Mouse (Mus musculus) induced T-regulatory cell, adult 2 months (primary cell): Measurements from ENCODE around the gene Gm42791.
A peak's percentile ranks its signal among the peaks of the same experiment; 100 is the strongest.

Experiments used
- DNase-seq: peaks from one replicate; pipeline ENCODE4 v3.0.0-alpha.2; 2012; ENCODE audit warnings: low read depth

The Gm42791 gene

GRCm38 (mm10) chr5:148924051-148924450 lies 70.9 kb downstream of the Gm42791 start:
- no peak for DNase-seq

DNA sequence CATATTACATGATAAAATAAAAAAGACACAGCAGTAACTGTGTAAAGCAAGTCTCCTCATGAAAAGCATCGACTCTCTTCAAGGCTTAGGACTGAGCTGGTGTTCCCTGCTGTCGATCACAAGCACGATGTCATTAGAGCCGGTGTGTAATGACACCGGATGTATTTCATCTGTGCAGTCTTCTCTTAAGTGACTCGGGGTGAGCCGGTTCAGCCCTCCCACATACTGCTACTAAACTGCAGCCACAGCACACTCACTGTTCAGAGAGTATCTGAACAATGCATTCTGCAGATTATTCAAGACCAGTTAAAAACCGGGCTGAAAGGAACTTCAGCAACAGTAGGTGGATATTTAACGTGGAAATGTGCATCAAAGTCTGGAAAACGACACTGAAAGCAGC lies 71.5 kb downstream of the Gm42791 start:
- no peak for DNase-seq

GRCm38 (mm10) chr5:148922773-148923172 lies 72.2 kb downstream of the Gm42791 start:
- no peak for DNase-seq

DNA sequence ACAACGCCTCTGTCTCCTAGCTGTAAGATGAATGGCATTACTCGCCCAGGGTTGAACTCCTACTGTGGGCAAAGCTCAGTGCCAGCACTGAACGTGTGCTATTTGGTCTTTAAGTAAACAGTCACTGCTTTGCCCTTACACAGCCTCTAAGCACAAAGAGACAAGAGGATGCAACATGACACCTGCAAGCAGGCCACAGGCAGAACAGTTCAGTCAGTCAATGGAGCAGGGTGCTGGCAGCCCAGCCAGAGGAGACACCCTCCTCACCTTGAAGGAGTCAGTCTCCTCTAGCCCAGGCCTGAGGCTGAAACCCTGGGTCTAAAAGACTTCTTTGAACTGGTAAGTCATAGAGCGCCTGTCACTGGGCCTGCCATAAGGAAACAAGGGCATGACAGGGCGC lies 76.9 kb downstream of the Gm42791 start:
- DNase-seq, result no peak

DNA sequence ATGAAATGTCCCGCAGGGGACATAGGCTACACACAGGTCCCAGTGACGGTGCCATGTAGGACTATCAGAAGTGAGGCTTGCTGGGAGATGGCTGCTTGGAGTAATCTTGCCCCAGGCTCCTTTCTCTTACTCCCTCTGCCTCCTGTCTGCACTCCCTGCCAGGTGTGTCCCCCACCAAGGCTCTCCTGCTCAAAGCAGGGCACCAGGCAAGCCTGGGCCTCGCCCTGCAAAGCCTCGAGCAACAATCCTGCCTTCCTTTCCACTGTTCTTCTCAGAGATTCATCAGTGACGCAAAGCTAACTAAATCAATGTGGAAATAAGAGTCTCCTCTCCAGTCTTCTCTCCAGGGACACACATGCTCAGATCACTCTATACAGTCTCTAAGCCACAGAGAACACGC lies 78.2 kb downstream of the Gm42791 start:
- DNase-seq, result no peak

DNA sequence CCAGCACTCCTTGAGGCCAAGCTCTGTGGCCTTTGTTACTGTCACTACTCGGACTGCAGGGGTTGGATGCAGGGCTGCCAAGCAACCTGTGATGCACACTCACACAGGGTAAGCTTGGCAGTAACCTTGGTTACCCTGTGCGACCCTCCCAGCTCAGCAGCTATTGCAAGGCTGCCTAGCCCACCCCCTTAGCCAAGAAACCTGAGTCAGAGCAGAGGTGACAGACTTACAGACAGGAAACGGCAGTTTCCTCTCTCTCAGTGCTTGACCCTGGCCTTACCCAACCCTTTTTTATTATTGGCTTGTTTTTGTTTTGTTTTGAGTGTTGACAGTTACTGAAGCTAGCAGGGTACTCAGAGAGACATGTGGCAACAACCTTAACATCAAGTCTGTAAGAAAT lies 82.7 kb downstream of the Gm42791 start:
- no peak for DNase-seq

GRCm38 (mm10) chr5:148910066-148910465 lies 84.9 kb downstream of the Gm42791 start:
- DNase-seq, result peak; percentile 56

DNA sequence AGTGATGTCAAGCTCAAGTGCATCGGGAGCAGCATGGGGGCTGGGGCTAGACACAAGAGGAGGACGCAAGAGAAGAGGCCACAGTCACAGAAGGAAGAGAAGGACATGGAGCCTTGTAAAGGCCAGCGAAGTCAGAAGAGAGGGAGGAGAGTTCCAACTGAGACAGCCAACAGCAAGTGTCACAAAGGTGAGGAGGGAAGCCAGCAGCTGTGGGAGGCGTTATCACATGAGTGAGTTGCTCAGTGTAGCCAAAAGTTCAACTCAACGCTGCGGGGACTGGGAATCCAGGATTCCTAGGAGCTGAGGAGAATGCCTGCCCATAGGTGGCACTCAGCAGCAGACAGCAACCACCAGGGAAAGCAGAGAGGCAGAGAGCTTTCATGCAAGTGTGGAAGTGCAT lies 85.5 kb downstream of the Gm42791 start:
- DNase-seq, result no peak

DNA sequence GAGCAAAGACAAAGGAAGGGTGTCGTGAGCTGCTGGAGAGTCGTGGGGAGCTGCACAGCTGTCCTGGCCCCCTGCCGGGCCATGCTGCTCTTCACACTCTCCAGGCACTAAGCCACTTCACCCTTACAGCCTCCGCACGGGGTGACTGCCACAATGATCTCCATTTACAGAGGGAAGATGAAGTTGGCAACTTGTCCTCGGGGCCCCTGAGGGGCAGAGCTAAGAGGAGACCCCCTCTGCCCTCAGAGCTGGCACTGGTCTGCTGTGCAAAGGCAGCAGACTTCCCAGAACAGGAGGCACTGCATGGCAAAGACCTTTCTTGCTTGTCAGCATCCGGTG lies 85.9 kb downstream of the Gm42791 start:
- DNase-seq, result no peak

DNA sequence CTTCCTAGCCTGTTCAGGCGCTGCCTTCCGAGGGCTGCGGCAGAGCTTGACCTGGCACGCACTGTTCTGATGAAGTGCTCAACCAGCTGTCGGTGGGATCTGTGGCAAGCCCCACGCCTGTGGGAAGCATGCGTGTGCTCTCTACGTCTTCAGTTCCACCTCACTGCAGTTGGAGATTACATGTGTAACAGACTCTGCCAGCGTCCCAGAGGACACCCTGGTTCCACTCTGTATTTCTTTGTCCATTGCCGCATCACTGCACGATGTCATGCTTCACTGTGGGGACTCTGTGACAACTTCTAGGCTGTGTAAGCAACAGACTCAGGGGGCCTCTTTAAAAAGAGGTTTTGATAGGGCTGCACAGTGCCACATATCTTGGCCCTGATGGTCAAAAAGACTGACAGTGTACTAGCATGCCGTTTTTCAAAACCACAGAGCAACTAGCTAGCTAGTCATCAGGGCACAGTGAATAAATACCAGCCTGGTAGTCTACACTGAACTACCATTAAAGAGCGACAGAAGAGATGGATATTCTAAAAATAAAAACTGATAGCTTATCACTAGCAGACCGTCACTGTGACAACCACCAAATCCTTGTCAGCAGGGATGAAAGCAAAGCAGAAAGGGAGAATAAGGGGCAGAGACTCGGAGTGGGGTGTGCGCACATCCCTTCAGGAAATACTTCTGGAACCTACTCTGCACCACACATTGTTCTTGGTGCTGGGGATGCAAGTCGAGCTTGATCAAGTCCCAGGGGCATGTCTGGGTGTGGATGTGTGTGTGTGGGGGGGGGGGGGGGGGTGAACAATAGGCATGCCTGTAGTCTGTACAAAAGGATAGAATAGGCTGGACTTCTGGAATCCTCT lies 86.5 kb downstream of the Gm42791 start:
- no peak for DNase-seq

DNA sequence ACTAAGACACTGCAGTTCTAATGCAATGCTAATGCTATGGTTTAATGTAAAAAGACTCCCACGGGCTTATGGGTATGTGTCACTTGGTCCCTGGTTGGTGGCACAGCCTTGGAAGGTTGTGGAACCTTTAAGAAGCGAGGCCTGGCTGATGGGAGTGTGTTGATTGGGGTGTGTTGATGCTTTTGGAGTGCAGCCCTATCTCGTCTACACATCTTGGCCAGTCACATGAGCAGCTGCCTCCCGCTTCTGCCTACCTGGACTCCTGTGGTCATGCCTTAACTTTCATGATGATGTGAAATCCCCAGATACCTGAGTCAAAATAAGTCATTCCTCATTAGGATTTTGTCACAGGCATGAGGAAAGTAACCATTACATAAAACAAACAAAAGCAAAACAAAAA lies 88.6 kb downstream of the Gm42791 start:
- DNase-seq, result peak; percentile 24

DNA sequence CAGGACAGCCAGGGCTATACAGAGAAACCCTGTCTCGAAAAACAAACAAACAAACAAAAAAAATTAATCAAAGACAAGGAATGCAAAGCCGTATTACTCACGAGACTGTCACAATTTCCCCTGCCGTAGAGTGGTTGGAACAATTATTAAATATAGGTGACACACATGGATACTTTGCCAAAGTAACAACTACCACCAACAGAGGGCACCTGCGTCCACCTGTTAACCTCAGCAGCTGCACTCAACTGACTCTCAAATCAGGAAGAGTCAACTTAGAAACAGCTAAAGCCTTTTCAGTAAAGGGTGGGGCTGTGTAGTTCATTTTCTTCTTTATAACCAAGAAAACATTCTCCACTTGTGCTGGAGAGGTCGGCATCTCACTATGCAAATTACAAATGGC lies 90.1 kb downstream of the Gm42791 start:
- peak; percentile 85 for DNase-seq

DNA sequence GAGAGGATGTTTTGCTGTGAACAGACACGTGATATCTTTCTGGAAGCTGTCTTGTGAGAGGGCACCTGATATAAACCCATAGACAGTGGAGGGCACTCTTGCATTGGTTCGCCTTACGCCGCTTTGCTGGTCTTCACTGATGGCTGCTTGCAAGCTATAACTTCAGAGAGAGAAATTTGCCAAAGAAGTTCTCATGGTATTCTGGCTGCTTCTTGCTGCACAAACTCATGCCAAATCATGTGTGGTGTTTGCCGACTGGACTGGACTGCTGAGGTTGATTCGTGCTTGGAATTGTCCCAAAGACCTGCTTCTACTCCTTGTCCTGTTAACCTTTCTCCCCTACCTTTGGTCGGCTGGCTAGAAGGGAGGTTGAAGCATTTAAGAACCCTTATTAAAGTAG lies 95.6 kb downstream of the Gm42791 start:
- no peak for DNase-seq

DNA sequence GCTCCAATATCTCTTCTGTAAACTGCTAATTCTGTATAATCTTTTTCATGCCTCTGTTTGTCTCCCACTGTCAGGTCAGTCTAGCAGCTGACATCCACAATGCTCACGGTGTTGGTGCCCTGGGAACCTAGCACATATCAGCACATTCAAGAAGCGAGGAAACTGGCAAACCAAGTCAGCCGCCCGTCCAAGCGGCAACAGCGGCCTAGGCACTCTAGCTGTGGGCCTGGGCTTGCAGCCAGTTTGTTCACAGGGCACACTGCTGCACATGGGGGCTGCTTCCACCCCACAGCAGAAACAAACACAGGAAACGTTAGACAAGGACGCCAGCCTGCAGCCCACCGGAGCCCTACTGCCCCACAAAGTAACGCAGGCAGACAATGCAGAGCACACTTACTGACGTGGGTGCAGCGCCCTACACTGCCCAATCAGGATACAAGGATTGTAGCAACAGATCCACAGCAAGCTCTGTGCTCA lies 97.0 kb downstream of the Gm42791 start:
- DNase-seq, result no peak

GRCm38 (mm10) chr5:148897069-148897702 lies 97.8 kb downstream of the Gm42791 start:
- no peak for DNase-seq

DNA sequence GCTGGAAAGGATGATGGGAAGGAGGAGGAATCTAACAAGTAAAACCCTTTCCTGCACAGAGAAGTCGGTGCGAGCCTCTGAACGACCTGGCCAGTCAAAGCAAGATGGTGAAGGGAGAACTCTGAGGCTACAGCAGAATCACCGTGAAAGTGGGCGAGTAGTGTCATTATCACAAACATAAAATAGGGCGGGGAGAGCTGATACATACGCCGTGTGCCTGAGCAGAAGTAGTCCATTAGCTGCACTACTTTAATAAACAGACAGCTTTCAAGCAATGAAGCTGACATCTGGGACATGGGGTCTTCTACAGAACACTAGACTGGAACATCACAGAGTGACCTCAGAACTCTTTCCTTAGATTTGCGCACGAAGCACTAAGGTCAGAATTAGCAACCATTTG lies 98.4 kb downstream of the Gm42791 start:
- no peak for DNase-seq

- DNase-seq, result no peak
These were observed 99.1 kb downstream of the Gm42791 start for GRCm38 (mm10) chr5:148895833-148896232.

DNA sequence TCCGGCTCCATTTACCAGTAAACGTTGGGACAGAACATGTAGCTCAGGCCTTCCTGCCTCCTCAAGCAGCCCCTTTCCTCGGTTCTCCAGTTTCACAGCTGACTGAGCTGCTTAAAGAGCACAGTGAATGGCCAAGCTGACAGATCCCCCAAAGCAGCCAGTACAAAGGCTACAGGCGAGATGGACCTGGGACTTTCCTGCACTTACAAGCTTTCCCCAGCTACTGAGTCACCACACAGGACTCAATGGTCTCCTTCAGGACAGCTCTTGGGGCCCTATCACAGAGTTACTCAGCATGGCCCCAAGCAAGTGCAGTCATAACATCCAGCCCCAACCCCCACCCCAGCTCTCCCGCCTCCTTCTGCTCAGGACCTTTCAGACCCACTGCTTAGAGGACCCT lies 99.9 kb downstream of the Gm42791 start:
- no peak for DNase-seq

DNA sequence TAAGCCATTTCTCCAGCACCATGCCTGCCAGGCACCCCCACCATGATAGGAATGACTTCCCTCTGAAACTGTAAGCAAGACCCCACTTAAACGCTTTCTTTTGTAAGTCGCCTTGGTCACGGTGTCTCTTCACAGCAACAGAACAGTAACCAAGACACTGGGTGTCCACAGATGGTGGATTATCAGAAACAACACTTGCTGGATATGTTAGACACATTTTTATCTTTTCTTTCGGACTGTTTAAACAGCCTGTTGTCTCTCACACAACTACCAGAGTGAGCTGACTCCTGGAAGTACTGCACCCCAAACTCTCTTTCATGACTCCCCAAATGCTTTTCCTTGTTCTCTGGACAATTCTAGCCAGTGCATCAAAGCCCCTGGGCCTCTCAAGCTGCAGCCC lies 104.7 kb downstream of the Gm42791 start:
- no peak for DNase-seq

DNA sequence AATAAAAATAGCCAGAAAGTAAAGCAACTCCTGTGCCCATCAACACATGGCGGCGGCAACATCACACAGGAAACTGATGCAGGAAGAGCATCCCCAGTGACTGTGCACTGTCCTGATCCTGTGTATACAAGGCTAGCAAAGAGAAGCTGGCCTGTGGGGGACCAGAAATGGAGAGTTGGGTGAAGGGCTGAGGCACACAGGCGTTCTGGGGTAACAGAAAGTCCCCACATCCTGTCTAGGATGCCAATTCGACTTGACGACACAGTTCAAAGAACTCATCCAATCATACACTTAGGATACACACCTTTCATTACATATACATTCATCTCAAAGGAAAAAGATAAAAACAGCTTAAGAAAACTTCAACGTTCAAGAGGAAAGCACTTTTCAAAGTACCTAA lies 106.9 kb downstream of the Gm42791 start:
- peak; percentile 67 for DNase-seq

DNA sequence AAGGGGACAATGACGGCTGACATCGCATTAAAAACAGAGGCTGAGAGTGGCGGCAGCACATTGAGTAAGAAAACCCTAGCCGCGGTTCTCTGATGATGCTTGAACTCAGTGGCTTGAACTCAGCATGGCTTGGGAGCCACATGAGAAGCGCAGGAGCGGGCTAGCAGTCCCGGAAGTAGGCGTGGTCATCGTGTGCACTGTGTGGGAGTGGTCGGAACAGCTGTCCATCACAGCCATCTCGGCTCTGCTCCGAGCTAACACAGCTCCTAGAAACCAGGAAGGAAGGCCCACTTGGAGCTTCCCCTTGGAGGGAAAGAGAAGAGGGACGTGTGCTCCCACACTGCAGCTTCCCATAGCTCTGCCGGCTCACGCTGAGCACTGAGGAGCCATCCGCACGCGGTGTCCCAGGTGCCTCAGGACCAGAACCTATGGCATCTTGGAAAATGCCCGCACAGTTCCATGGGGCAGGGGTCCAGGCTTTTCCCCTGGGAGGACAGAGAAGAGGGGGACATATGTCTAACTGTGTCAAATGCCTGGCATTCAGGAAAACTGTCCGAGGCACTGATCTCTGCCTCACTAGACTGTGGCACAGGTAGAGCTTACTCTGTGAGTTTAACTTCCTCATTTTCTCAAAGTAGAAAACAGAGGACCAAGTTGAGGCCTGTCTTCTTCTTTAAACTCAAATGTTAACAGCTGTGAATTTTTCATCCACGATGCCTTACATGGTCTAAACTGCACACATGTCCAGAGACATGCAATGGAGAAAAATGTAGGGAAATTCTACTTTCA lies 108.9 kb downstream of the Gm42791 start:
- no peak for DNase-seq

- DNase-seq, result no peak
These were observed 111.3 kb downstream of the Gm42791 start for GRCm38 (mm10) chr5:148883671-148884070.

DNA sequence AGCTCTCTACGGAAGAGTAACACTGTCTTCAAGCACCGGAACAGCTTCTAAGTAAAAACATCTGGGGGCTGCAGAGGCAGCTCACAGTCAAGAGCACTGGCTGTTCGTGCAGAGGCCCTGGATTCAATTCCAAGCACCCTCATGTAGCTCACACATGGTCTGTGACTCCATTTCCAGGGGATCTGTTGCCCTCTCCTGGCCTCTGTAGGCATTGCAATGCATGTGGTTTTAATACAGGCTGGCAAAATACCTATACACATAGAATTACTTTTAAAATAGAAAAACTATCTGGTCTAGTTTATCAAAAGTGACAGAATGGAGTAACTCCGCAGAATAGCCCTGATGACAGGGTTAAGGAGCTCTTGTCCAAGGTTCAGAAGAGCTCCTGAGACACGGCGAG lies 115.7 kb downstream of the Gm42791 start:
- peak; percentile 57 for DNase-seq
